ENCODE assay signal across 27 mouse cellular contexts in genomic region chr2:170777572-170777971, GRCm38 (mm10). TPM values are rescaled to one million over a fixed set of nuclear protein-coding genes. Genes with fewer than 3 reads are reported as not detected.
"Had no signal": no experiment of that assay in that cellular context is flagged by ENCODE, and none has a peak within 500 bp of the region (broad histone marks: within the 10 kb centered on the region; RNA-seq: fewer than 3 reads in every experiment).

No protein-coding gene starts in this region.

- H3K4me1 ChIP-seq: intestine, embryonic 15.5 days; liver, embryonic 13.5 days; liver, embryonic 15.5 days had no signal

- H3K9me3 ChIP-seq: heart, embryonic 10.5 days; heart, embryonic 12.5 days; hindbrain, embryonic 10.5 days; hindbrain, embryonic 12.5 days; intestine, embryonic 15.5 days; limb, embryonic 10.5 days; limb, embryonic 12.5 days had no signal

- H3K27me3 ChIP-seq: heart, embryonic 12.5 days; hindbrain, embryonic 12.5 days; intestine, embryonic 15.5 days; limb, embryonic 12.5 days; liver, embryonic 13.5 days; liver, embryonic 15.5 days had no signal

- DNase-seq: gastrocnemius, adult 2 months; gastrocnemius, postnatal 10 days; gastrocnemius, postnatal 25 days; heart, adult 18-20 months; heart, postnatal 10 days; heart, postnatal 4 days; kidney, adult 11 months; kidney, adult 2 months; kidney, postnatal 10 days; kidney, postnatal 25 days; kidney, postnatal 4 days; liver; liver, embryonic 13.5 days had no signal

- ATAC-seq: hindbrain, embryonic 16.5 days; inflammation-experienced regulatory T-cells, adult 6 months; intestine, embryonic 15.5 days had no signal

- H3K9ac ChIP-seq: heart, embryonic 12.5 days; hindbrain, embryonic 12.5 days; hindbrain, embryonic 14.5 days; intestine, embryonic 15.5 days; limb, embryonic 12.5 days; liver, embryonic 13.5 days; liver, embryonic 15.5 days had no signal

- H3K4me3 ChIP-seq: gastrocnemius, adult 2 months; heart, embryonic 10.5 days; heart, embryonic 12.5 days; hindbrain, embryonic 10.5 days; hindbrain, embryonic 12.5 days; intestine, embryonic 15.5 days; layer of hippocampus, adult 2 months; left cerebral cortex, adult 2 months; limb, embryonic 10.5 days; limb, embryonic 12.5 days; liver, embryonic 13.5 days; liver, embryonic 15.5 days had no signal

- H3K27ac ChIP-seq: gastrocnemius, adult 2 months; heart, embryonic 10.5 days; hindbrain, embryonic 10.5 days; hindbrain, embryonic 12.5 days; hindbrain, embryonic 14.5 days; intestine, embryonic 15.5 days; layer of hippocampus, adult 2 months; left cerebral cortex, adult 2 months; limb, embryonic 10.5 days; limb, embryonic 12.5 days; liver, embryonic 13.5 days; liver, embryonic 15.5 days had no signal

- H3K4me2 ChIP-seq: heart, embryonic 12.5 days; hindbrain, embryonic 12.5 days; hindbrain, embryonic 14.5 days; intestine, embryonic 15.5 days; limb, embryonic 12.5 days; liver, embryonic 11.5 days; liver, embryonic 13.5 days; liver, embryonic 15.5 days had no signal

- H3K36me3 ChIP-seq: heart, embryonic 10.5 days; heart, embryonic 12.5 days; hindbrain, embryonic 10.5 days; hindbrain, embryonic 12.5 days; intestine, embryonic 15.5 days; limb, embryonic 10.5 days; limb, embryonic 12.5 days; liver, embryonic 13.5 days; liver, embryonic 15.5 days had no signal

RNA-seq across cellular contexts. Expression of gene Dok5, which starts 46.0 kb away (rescaled TPM):
- polyA plus RNA-seq: inflammation-experienced regulatory T-cells, adult 6 months had no signal
